Mouse (Mus musculus) testis, adult 2 months (tissue): ENCODE data around the gene Cadm2.

Experiments
- CTCF ChIP-seq: fragments of 200-500 bp; IDR thresholded peaks from 2 replicates; pipeline ENCODE4 v1.5.1; 2012; ENCODE audit warnings: low read depth, mild to moderate bottlenecking, inconsistent platforms, low read length, moderate library complexity; ENCODE audit not compliant: control insufficient read depth, insufficient read depth, insufficient replicate concordance
- POLR2A ChIP-seq: fragments of 200-500 bp; IDR thresholded peaks from 2 replicates; pipeline ENCODE4 v1.6.1; 2012; ENCODE audit warnings: low read depth, mild to moderate bottlenecking, inconsistent platforms, low read length, moderate library complexity; ENCODE audit not compliant: control insufficient read depth

- TF ChIP-seq CTCF (no peak), POLR2A (no peak)
These were observed 445.3 kb downstream of the Cadm2 start for GRCm38 (mm10) chr16:67175386-67175785.
